Mouse (Mus musculus) brain, adult 2 months (tissue): ENCODE data around the gene Babam2.

Experiments
- DNase-seq: peaks from one replicate; pipeline ENCODE4 v3.0.0; 2011; ENCODE audit warnings: low read depth, low spot score

Babam2 gene

DNA sequence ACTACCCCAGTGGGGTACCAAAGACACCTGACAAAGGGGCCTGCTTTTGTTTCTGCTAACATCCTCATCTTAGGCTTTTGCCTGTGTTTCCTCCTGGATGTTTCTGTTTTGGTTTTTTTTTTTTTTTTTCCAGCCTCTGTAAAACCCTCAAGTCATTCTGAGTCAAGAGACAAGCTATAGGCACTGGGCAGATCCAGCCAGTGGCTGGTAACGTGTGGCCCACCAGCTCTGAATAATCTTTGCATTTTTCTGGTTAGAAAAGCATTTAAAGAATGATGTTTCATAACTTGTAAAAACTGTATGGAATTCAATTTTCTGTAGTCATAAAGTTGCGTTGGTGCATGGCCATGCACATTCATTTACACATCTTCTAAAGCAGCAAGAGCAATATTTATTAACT lies 287.5 kb downstream of the Babam2 start:
- DNase-seq: no peak

GRCm38 (mm10) chr5:31987541-31988307 lies 290.2 kb downstream of the Babam2 start:
- DNase-seq: no peak

- DNase-seq: no peak
Observed at GRCm38 (mm10) chr5:31997189-31997954, 299.9 kb downstream of the Babam2 start.

DNA sequence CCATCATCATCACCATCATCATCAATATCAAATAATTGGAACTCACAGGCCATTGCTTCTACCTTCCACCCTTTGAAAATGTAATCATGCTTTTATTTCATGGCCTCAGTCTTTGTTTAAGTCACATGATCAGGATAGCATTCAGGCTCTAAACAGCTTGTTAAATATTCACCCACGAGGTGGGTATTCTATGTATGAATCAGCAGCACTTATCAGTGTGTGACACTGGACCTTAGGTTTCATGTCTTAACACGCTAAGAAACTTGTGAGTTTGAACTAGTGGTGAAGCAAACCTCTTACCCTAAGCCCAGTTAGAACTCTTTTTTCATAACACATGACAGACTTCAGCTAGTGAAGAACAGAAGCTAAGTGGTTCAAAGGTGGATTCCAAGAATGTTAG lies 301.3 kb downstream of the Babam2 start:
- no peak for DNase-seq

DNA sequence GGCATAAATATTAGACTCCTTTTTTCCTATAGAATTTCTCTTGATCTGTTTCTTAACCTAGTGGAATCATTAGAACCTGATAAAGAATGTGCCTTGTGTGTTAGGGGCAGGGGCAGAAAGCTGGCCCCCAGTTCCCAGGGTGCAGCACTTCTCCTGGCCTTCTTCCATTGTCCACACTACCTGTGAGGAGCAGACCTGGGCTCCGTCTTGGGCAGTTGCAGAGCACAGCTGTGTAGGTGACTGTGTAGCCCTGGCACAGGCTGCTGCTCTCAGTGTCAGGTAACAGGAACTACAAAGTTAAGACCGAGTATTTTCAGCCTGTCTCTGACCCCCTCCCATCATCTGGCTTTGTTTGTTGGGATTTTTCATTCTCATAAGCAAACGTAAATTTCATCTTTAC lies 302.6 kb downstream of the Babam2 start:
- DNase-seq: no peak

DNA sequence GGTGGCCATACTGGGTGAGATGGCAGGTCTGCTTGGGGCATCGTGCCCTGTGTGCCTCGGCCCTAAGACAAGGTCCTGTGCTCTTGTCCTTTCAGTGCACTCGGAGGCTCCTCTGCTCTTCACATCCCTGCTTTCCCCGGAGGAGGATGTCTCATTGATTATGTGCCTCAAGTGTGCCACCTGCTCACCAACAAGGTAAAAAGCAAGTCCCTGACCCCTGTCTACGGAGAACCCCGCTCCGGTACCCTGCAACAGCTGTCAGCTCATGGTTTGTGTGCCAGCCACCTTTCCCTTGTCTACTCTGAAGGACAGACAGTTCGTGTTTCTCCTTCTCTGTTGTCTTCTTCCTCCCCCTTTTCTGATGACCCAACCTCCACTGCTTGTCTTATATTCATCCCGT lies 303.8 kb downstream of the Babam2 start:
- DNase-seq: no peak

GRCm38 (mm10) chr5:32001771-32002170 lies 304.3 kb downstream of the Babam2 start:
- DNase-seq: no peak

DNA sequence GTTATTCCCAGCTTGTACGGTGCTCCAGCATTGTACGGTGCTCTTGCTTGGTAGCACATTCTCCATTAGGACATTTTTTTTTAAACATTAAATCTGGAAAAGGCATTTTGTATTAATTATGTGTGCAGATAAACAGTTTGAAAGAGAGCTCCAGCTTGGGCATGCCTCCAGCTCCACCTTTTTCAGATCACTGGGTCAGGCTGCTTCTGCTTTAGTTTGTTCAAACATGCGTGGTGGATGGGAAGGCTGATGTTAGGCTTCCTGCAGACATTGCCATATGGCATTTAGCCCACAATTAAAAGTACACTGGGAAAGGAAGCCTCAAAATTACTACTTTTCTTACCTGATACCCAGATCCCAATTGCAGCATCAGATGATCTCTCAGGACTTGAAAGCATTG lies 310.9 kb downstream of the Babam2 start:
- no peak for DNase-seq

DNA sequence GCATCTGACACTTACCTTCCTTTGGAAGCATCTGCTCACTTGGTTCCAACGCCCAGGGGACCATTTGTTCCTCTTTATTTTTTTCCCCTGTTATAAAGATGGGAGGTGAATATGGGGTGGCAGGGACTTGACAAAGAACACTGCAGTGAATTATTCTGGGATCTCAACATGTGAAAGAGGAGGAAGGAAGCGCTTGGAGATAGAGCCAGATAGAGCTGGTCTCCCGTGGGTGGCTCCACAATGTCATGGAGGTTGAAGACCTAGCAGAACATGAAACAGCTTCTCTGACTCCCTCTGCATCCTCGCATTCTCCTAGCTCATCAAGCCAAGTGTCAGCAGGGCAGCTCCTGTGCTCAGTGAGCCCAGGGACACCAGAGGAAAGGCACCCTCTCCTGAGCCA lies 312.6 kb downstream of the Babam2 start:
- peak; percentile 71 for DNase-seq

DNA sequence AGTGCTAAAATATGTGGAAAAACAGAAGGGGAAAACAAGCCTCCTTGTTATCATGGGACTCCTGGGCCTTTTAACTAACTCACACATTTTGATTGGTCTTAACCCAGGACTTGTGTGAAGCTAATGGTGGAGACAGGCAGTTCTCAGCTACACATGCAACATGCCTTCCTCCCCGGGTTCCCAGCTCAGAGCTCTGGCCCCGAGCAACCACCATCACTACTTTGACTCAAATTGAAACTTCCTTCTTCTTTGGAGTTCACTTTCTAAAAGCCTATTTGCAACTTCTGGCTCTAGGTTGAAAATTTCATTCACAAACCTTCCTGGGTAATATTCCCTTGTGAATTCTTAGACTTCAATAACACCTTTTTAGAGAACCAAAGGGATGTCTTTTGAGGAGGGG lies 315.6 kb downstream of the Babam2 start:
- no peak for DNase-seq

GRCm38 (mm10) chr5:32014786-32015185 lies 317.3 kb downstream of the Babam2 start:
- DNase-seq: no peak

DNA sequence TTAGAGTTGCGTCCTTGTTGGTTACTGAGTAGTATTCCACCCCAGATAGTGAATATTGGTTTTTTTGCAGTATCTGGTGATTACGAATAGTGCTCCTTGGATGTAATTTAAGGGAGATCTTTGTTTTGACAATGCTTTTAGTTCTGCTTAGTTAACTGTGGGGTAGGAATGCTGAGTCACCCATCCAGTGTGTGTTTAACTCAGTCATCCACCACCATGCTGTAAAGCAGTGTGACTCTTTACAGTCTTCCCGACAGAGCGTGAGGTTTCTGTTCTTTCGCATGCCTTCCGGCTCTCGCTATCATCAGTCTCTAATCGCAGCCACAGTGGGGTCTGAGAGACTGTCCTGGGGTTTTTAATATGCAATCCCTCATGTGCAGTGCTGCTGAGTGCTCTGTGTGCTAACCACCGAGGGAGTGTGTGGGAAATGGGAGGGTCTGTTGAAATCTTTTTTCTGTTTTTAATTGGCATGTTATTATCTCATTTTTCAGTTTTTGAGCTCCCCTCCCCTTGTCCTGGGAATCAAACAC lies 318.5 kb downstream of the Babam2 start:
- peak; percentile 58 for DNase-seq

DNA sequence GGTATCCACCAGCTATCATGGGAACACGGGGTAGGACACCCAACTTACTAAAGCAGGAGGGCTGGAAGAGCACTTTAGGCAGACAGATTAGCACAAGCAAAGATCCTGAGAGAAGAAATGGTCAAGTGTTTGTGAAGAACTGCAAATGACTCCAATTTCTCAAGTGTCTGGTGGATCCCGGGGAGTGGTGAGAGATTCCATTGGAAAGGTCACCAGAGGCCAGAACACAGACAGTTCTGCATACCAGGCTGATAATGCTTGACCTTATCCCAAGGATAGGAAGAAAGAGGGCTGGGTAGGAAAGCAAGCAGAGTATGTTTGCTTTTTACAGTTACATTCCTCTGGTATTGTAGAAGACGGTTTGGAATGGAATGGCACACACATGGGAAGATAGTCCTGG lies 320.2 kb downstream of the Babam2 start:
- DNase-seq: no peak

DNA sequence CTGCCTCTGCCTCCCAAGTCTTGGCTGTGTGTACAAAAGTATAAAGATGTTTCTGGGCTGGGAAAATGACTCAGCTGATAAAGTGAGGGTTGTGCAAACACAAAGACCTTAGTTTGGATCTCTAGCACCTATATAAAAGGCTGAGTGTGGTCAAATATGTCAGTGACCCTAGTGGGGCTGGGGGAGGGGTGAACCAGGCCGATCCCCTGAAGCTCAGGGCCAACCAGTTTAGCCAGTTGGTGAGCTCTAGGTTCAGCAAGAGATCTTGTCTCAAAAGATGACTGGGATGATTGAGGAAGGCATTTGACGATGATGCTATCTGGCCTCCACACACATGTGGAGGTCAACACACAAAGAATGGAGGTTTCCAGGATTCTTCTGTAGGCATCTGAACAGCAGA lies 320.8 kb downstream of the Babam2 start:
- DNase-seq: no peak

- no peak for DNase-seq
Observed at GRCm38 (mm10) chr5:32029834-32030433, 332.4 kb downstream of the Babam2 start.

DNA sequence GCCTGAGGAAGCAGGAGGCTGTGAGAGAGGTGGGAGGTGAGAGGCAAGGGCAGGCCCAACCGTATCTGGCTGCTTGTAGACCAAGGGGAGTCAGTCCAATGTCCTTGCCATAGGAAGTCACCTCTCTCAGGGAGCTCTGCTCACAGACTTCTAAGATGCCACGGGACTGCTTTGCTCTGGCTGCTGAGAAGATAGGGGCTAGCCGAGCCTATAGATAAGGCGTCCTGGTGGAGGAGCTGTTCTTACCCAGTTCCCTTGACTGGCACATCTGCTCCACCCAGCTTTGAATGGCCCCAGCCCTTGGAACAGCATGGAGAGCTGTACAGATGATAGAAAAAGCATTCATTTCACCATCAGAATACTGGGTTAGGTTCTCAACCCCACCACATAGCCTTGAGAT lies 335.7 kb downstream of the Babam2 start:
- DNase-seq: no peak

DNA sequence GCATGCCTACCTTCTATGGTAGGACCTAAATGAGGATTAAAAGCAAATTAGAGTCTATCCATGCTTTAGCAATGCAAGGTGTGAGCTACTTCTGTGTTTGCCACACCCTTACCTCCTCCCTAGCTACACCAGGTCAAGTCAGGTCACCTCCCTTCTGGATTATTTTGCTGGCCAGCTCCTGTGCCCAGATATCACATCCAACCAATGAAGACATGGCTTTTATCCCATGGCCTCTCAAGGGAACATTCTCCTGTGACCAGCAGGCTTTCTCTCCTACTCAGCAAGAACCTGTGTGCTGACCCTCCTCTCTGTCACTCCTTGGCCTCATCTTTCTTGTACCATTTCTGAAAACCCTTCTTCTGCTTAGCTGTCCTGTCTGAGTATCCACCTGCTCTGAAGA lies 336.1 kb downstream of the Babam2 start:
- no peak for DNase-seq

GRCm38 (mm10) chr5:32034475-32035054 lies 337.1 kb downstream of the Babam2 start:
- no peak for DNase-seq

- peak; percentile 92 for DNase-seq
Observed at GRCm38 (mm10) chr5:32035721-32036320, 338.3 kb downstream of the Babam2 start.

GRCm38 (mm10) chr5:32036896-32037295 lies 339.4 kb downstream of the Babam2 start:
- DNase-seq: peak; percentile 73

DNA sequence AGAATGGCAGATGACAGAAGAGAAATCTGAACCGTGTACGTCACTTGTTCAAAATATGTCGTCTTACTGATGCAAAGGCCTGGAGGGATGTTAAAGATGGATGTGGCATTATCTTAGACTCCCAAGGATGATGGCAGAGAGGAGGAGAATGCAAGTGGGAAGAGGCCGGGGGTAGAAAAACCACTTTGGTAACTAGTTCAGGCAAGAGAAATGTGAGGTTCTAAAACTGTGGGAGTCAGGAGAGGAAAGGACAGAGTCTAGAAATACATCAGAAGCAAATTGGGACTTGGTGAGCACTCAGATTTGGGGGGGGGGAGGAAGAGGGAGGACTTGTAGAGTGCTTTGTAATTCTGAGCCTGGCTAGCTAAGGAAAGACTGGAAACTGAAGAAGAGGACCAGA lies 340.1 kb downstream of the Babam2 start:
- DNase-seq: peak; percentile 68

GRCm38 (mm10) chr5:32038994-32039393 lies 341.5 kb downstream of the Babam2 start:
- DNase-seq: no peak
